Mouse (Mus musculus) midbrain, embryonic 11.5 days (tissue): ENCODE measurements around the gene 6030498E09Rik. TPM values are rescaled to one million over a fixed set of nuclear protein-coding genes. Genes with fewer than 3 reads are reported as not detected.

Experiments used
- ATAC-seq: fragments of 200-750 bp; cut with Nextera tagmentation; 2 replicates; pipeline ENCODE4 v1.8.0; 2017; ENCODE audit warnings: moderate TSS enrichment, moderate library complexity; ENCODE audit not compliant: low FRiP score
- DNase-seq: peaks from one replicate; pipeline ENCODE4 v3.0.0; 2015; ENCODE audit warnings: low spot score; ENCODE audit errors: missing footprints
- H3K27ac ChIP-seq: fragments of 300-500 bp; sonication (generic); 2 replicates; pipeline ENCODE4 v1.5.1; 2014; ENCODE audit warnings: low read depth, low read length
- H3K27me3 ChIP-seq: fragments of 300-500 bp; sonication (generic); 2 replicates; pipeline ENCODE4 v1.6.1; 2014; ENCODE audit warnings: mild to moderate bottlenecking, low read length, moderate library complexity, mixed read lengths; ENCODE audit not compliant: control insufficient read depth, insufficient read depth
- H3K36me3 ChIP-seq: fragments of 300-500 bp; sonication (generic); 2 replicates; pipeline ENCODE4 v1.6.1; 2014; ENCODE audit warnings: mild to moderate bottlenecking, low read length, moderate library complexity, mixed read lengths; ENCODE audit not compliant: control insufficient read depth, insufficient read depth
- H3K4me1 ChIP-seq: fragments of 300-500 bp; sonication (generic); 2 replicates; pipeline ENCODE4 v1.6.1; 2014; ENCODE audit warnings: low read length; ENCODE audit not compliant: control insufficient read depth, insufficient read depth
- H3K4me2 ChIP-seq: fragments of 300-500 bp; sonication (generic); 2 replicates; pipeline ENCODE4 v1.6.1; 2014; ENCODE audit warnings: mild to moderate bottlenecking, moderate library complexity
- H3K4me3 ChIP-seq: fragments of 300-500 bp; sonication (generic); 2 replicates; pipeline ENCODE4 v1.5.1; 2014; ENCODE audit warnings: low read depth, low read length
- H3K9ac ChIP-seq: fragments of 300-500 bp; sonication (generic); 2 replicates; pipeline ENCODE4 v1.6.1; 2014; ENCODE audit warnings: low read length
- H3K9me3 ChIP-seq: fragments of 300-500 bp; sonication (generic); 2 replicates; pipeline ENCODE4 v1.6.1; 2016; ENCODE audit warnings: low read length; ENCODE audit not compliant: control insufficient read depth
- WGBS: fragments of 180-500 bp; shearing (Covaris S2); extraction: QIAGEN DNeasy Blood & Tissue Kit; methylation state at CpG from one replicate; pipeline ENCODE4 v1.1.7; 2014; 5-methylcytosine and 5-hydroxymethylcytosine counted together
- polyA plus RNA-seq: library from polyadenylated mRNA; unstranded; fragments of >200 nt; fragmentation: Nextera tagmentation; extraction: Ambion mirVana; gene quantifications from 2 replicates; pipeline ENCODE4 v1.2.1, GENCODE M21; 2014

Gene 6030498E09Rik
- polyA plus RNA-seq: not detected in 2 replicates

DNA sequence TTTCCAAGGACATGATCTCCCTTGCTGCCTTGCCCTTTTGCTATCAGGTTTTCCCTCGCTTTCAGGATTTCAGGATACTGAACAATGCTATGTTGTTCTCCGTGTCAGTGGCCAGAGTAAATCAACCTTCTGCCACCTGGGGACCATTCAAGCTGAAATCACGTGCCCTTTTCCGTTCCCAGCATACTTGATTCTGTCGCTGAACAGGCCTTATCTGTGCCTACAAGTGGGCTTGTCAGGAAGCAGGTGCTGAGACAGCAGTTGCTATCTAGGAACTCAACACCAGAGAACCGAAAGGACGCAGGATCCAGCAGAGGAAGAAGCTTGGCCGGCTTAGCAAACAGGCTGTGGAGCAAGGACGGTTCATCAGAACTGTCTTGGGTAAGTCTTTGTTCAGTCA lies at the start of gene 6030498E09Rik:
Gene 6030498E09Rik, plus strand, starts transcription at position 194 of the 400 bp plus-strand sequence.
- H3K4me2 ChIP-seq: no peak within 1 kb of the TSS
- no peak for ATAC-seq
- H3K36me3 ChIP-seq: no peaks in the 10 kb centered on the region
- no peaks in the 10 kb centered on the region for H3K9me3 ChIP-seq
- no peak within 1 kb of the TSS for H3K27ac ChIP-seq
- DNase-seq: no peak
- 77% methylated on average over 9 of the region's 9 CpGs for WGBS
- no peak within 1 kb of the TSS for H3K9ac ChIP-seq
- H3K27me3 ChIP-seq: no peaks in the 10 kb centered on the region
- H3K4me3 ChIP-seq: no peak within 1 kb of the TSS
- H3K4me1 ChIP-seq: no peaks in the 10 kb centered on the region

DNA sequence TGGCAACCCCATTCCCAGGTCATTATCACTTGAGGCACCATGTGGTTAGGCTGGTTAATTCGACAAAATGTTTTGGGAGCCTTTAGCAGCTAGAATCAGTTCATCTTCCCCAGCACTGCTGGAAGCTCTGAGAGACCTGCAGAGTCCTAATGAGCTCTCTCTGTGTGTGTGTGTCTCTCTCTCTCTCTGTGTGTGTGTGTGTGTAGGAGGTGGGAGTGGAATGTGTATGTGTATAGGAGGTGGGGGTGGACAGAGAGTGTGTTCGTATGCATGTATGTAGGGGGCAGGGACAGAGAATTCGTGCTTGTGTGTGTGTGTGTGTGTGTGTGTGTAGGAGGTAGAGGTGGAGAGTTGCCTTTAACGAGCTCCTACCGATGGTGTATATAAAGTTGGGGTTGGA lies 42.4 kb upstream of the 6030498E09Rik start:
- H3K27ac ChIP-seq: no peak overlapping the region

DNA sequence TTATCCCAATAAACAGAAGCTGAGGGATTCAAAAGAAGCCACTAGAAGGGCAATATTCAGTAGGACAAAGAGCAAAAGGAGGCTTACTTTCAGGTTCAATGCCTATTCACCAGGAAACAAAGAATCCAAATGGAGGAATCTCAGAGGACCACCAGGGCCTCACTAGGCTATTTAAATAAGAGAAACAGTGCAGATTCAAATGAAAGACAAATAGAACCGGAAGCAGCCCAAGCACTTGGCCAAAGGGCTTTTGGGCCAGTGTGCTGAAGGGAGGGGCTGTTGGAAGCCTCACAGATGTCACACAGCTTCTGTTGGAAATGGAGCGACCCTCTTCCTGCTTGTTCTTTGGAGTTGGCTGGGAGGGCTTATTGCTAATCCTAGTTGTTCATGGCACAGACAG lies 41.8 kb upstream of the 6030498E09Rik start:
- H3K4me1 ChIP-seq: no peaks in the 10 kb centered on the region
- DNase-seq: no peak
- H3K27ac ChIP-seq: no peak overlapping the region
- no peaks in the 10 kb centered on the region for H3K36me3 ChIP-seq
- H3K4me3 ChIP-seq: no peak overlapping the region
- no peak overlapping the region for H3K4me2 ChIP-seq
- WGBS: 20% methylated on average over 2 of the region's 2 CpGs
- no peaks in the 10 kb centered on the region for H3K27me3 ChIP-seq
- H3K9me3 ChIP-seq: no peaks in the 10 kb centered on the region
- no peak overlapping the region for H3K9ac ChIP-seq
- peak; percentile 62 for ATAC-seq

More for the DNA sequence above, 42.4 kb upstream of the 6030498E09Rik start:
- Histone ChIP-seq H3K36me3 (no peaks in the 10 kb centered on the region), H3K4me2 (no peak overlapping the region), H3K9me3 (no peaks in the 10 kb centered on the region), H3K9ac (no peak overlapping the region), H3K27me3 (no peaks in the 10 kb centered on the region), H3K4me3 (no peak overlapping the region), H3K4me1 (no peaks in the 10 kb centered on the region)
- 43% methylated on average over 5 of the region's 5 CpGs for WGBS
- peak; percentile 35; the same call in 1 of the 2 replicates for ATAC-seq
- no peak for DNase-seq

DNA sequence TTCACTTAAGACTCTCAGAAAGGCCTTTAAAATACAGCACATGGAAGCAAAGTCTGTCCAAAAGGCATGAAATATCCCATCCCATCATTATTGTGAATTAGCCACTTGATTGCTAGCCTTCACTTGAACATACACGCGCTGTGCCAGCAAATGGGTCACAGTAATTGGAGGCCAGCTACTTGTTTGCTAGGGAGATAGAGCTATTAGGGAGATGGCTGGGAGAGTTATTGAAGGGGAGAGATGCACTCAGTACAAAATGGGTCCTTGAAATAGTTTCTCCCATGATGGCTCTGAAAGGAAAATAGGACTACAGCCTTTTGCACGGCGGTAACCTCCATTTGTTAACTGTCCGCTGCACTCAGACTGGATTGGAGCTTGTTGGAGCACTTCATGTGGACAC lies 38.8 kb upstream of the 6030498E09Rik start:
- ATAC-seq: no peak
- Histone ChIP-seq H3K4me3 (no peak overlapping the region), H3K27me3 (no peaks in the 10 kb centered on the region), H3K9me3 (no peaks in the 10 kb centered on the region), H3K4me2 (no peak overlapping the region), H3K4me1 (no peaks in the 10 kb centered on the region), H3K9ac (no peak overlapping the region), H3K27ac (no peak overlapping the region), H3K36me3 (no peaks in the 10 kb centered on the region)
- DNase-seq: no peak
- WGBS: 95% methylated on average over 5 of the region's 5 CpGs

DNA sequence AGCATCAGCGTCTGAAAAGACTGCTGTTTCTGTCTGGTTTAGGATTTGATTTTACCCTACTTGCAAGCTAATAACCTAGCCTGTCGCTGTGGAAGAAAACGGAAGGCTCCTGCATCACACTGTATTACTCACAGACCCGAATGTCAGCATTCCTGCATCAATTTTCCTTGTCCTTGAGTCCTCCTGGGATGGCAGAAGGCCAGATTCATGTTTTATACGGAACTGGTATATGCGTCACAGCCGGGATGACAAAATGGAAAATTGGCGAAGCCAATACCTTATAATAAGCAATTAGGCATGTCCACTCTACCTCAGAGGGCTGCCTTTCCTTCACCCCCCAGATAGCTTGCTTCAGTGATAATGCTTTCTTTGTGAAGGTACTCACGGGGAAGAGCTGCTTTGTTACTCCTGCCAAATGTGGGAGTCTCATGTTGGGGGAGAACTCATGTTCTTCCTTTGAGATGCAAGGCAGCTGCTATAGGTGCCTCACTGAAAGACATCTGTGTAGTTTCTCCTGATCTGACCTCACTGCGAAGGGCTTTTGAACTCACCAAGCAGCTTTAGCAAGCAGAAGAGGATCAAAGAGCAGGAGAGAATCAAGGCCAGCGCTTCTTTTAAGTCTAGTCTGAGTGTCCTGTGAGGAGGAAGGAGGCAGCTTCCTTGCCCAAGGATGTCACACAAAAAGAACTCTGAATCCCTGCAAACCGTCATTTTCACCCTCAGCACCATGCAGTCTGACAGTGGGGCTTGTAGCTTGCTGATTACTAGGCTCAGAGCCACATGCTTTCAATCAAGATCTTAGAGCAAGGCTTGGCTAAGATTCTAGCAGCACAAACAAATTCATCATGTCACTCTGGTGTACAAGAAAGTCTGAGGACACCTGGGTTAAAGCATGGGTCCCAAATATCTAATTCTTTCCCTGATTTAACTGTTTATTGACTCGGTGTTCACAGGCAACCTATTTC lies 37.3 kb upstream of the 6030498E09Rik start:
- DNase-seq (no peak), ATAC-seq (no peak)
- Histone ChIP-seq H3K4me2 (no peak overlapping the region), H3K9me3 (no peaks in the 10 kb centered on the region), H3K27ac (no peak overlapping the region), H3K4me3 (no peak overlapping the region), H3K4me1 (no peaks in the 10 kb centered on the region), H3K36me3 (no peaks in the 10 kb centered on the region), H3K27me3 (no peaks in the 10 kb centered on the region), H3K9ac (no peak overlapping the region)
- 67% methylated on average over 13 of the region's 13 CpGs for WGBS

DNA sequence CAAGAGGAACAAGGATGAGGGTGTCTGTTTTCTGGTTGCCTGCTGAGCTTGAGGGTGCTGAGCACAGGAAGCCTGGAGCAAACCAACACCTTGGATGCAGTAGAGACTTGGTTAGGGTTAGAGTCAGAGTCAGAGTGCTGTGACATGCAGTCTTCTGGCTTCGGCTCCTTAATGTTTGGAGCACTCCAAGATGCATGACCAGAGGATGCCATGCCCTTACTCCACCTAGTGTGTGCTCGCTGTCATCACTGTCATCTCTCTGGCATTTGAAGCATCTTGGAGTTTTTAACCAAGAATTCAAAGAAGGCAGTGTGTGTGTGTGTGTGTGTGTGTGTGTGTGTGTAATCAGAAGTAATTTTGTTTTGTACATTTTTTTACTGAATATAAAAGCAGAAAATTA lies 1.0 kb upstream of the 6030498E09Rik start:
- DNase-seq (no peak), ATAC-seq (0 out of 2 replicates have a peak, but pooled peaks have one; percentile 33)
- Histone ChIP-seq H3K27ac (no peak overlapping the region), H3K36me3 (no peaks in the 10 kb centered on the region), H3K4me1 (no peaks in the 10 kb centered on the region), H3K9me3 (no peaks in the 10 kb centered on the region), H3K27me3 (no peaks in the 10 kb centered on the region), H3K9ac (no peak overlapping the region), H3K4me3 (no peak overlapping the region), H3K4me2 (no peak overlapping the region)
- 79% methylated on average over 2 of the region's 2 CpGs for WGBS

DNA sequence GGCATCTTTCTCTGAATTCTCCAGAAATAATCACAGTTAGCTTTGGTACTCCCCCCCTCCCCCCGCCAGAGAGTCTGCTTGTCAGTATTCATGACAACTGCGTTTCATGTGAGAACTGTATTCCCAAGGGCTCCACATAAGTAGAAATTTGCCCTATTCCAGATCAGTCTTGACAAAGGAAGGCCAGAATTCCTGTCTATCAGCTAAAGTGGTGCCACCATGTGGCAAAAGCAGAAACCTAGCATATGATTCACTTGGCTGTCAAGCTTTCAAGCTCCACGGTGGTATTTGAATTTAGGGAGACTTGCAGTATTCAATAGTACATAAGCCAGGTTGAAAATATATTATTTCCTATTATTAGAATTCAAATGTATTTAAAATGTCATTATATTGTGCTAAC lies 585 bp upstream of the 6030498E09Rik start:
- 51% methylated on average over 3 of the region's 3 CpGs for WGBS
- Histone ChIP-seq H3K4me2 (no peak overlapping the region), H3K9ac (no peak overlapping the region), H3K4me1 (no peaks in the 10 kb centered on the region), H3K4me3 (no peak overlapping the region), H3K27ac (no peak overlapping the region), H3K27me3 (no peaks in the 10 kb centered on the region), H3K9me3 (no peaks in the 10 kb centered on the region), H3K36me3 (no peaks in the 10 kb centered on the region)
- ATAC-seq (0 out of 2 replicates have a peak, but pooled peaks have one; percentile 35), DNase-seq (no peak)

DNA sequence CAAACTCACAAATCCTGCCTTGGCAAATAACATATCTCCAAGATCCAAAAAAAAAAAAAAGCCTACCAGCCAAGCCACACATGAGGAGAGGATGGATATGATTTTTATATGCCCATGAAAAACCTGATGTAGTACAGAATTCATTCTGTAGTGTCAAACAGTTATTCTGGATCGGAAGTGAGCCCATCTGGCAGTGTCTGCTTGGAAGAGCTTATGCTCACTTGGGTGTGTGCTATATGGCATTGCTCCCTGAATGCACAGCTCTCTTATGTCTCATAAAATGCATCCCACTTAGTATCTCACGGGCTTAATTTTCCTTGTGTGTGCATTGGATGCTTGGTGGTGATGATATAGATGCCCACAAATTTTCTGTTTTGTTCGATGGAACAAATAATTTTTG lies 21.9 kb downstream of the 6030498E09Rik start:
- ATAC-seq: no peak
- H3K4me2 ChIP-seq: no peak overlapping the region
- 75% methylated on average over 3 of the region's 3 CpGs for WGBS
- H3K4me3 ChIP-seq: no peak overlapping the region
- no peaks in the 10 kb centered on the region for H3K36me3 ChIP-seq
- H3K27ac ChIP-seq: no peak overlapping the region
- H3K27me3 ChIP-seq: no peaks in the 10 kb centered on the region
- no peak overlapping the region for H3K9ac ChIP-seq
- DNase-seq: no peak
- H3K4me1 ChIP-seq: no peaks in the 10 kb centered on the region
- H3K9me3 ChIP-seq: no peaks in the 10 kb centered on the region

DNA sequence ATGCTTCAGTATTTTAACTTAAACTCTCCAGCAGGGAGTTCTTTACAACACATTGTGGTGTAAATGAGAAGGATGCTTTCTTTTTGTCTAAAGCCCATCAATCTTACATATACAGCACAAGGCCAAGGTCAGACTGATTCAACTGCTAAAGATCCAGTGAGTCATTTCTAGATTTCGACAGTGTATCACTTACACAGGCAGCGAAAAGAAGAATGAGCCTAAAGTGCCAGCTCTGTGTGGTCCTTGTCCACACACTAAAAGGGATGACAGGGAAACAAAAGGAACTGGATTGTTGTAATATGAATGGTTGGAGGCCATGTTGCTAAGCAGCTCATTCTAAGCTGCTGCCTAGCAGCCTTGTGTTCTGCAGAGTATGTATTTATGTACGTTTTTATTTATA lies 41.5 kb downstream of the 6030498E09Rik start:
- WGBS: 62% methylated on average over 3 of the region's 3 CpGs
- H3K9me3 ChIP-seq: no peaks in the 10 kb centered on the region
- peak; percentile 66 for ATAC-seq

More for the DNA sequence above, 41.5 kb downstream of the 6030498E09Rik start:
- H3K27ac ChIP-seq: no peak overlapping the region
- H3K36me3 ChIP-seq: no peaks in the 10 kb centered on the region
- H3K27me3 ChIP-seq: no peaks in the 10 kb centered on the region
- H3K4me3 ChIP-seq: no peak overlapping the region
- H3K4me2 ChIP-seq: no peak overlapping the region
- H3K4me1 ChIP-seq: no peaks in the 10 kb centered on the region
- no peak for DNase-seq
- H3K9ac ChIP-seq: no peak overlapping the region
